Mouse (Mus musculus) fibroblast of lung, adult 2 months (primary cell): Measurements from ENCODE around the gene Sspn.

ENCODE experiments used
- DNase-seq: peaks from one replicate; pipeline ENCODE4 v3.0.0-alpha.2; 2011; ENCODE audit warnings: low read depth

Gene Sspn

DNA sequence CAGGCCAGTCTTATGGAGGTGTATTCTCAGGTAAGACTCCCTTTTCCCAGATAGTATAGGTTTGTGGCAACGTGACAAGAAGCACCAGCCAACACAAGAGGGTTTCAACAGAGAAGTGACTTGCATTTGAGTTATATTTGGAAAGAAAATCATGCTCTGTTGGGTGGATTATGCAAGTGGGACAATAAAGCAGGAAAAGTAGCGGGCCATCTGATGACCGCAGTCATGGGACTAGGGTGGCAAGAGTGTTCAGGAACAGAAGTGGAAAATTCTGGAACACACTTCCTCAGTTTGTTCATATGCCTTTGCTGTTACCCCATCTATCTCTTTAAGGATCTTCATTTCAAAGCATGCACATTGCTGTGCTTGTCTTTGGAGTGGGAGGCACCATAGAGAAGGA lies 82.9 kb downstream of the Sspn start:
- DNase-seq: no peak
